Mouse (Mus musculus) mature B cell (primary cell): ENCODE results near the gene Ttll5.

Source experiments
- in situ Hi-C: fragments of 300-500 bp; cut with MboI; formaldehyde crosslinking; loops from 2 replicates; pipeline ENCODE4 v1.14.3; 2019

Ttll5 gene

DNA sequence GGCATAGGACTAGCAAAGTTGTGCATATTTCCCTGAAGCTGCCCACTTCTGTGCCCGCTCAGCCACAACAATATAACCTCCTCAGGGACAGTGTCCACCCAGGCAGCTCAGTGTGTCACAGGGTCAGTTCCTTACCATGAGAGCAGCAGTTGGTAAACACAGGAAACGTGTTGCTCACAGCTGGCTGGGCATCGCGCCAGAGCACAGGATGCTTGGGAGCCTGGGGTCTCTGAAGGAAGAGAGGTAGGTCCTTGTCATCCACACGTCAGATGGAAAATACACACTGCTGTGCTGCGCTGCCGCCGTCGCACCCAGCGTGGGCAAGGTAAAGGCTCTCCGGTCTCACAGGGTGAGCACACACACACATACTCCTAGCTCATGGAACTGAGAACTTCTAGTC, 139.2 kb downstream of the Ttll5 start:
- in situ Hi-C loops = no loop called here

DNA sequence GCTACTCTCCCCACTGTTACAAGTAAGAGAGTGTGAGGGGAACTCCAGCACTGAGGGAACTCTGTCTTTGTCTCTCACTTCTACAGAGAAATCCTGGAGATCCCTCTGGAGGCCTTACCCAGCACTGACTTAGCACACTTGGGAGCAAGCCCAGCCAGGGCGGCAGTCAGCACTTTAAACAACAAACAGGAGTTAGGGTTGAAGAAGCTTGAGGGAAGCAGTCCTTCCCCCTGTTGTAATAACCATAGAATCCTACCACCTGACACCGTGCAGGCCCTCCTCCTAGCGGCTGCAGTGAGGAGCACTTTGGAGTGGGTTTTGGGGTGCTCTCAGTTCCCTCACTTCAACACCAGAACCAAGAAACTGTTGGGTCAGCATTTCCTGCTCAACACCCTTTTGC, 140.0 kb downstream of the Ttll5 start:
- in situ Hi-C loops = no loop called here

DNA sequence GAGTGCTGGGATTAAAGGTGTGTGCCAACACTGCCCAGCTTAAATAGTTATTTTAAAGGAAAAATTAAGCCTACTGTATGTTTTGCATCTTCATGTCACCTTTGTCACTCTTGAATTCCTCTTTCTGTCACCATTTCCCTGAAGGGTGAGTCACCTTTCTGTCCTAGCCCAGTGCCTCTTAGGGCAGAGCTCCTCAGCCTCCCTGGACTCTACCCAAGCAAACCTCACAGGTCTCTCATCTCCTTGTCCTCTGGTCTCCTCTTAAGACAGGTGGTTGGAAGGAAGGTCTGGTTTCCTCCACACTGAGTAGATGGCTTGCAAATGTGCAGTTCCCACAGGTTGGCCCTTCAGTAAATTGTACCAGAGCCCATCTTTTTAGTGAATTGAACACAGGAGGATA, 143.4 kb downstream of the Ttll5 start:
- in situ Hi-C loops = no loop called here

DNA sequence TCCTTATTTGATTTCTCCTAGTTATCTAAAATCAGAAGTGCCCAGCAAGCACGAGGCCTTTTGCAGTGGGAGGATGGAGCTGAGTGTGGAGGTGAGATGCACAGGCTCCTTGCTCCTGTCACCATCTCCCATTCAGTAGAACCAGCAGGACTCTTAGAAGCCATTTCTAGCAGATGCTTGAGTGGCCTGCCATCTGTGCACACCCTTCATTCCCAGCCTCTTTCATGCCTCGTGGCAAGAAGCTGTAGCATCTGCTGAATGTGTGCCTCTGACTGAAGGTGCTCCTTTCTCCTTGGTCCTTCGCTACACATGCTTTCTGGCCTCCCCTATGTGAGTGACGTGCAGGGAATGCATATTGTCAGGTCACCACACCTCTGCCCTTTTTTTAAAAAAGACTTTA, 143.9 kb downstream of the Ttll5 start:
- in situ Hi-C loops = no loop called here

DNA sequence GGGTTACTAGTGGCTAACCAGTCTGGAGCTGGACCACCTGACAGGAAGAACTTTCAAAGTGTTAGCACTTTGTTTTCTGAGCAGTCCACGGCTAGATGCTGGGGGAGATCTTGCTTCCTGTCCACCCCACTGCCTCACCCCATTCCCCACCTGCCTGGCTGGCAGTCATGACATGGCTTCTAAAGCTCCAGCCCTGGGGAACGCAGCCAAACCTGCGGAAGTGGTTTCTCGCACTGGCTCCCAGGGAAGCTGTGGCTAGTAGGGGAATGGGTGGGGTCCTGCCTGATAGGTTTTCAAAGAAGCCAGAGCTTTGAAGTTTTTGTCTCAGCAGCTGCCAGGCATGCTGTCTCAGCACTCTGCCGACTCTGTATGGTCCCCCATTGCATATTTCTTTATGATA, 145.1 kb downstream of the Ttll5 start:
- in situ Hi-C loops = no loop called here

DNA sequence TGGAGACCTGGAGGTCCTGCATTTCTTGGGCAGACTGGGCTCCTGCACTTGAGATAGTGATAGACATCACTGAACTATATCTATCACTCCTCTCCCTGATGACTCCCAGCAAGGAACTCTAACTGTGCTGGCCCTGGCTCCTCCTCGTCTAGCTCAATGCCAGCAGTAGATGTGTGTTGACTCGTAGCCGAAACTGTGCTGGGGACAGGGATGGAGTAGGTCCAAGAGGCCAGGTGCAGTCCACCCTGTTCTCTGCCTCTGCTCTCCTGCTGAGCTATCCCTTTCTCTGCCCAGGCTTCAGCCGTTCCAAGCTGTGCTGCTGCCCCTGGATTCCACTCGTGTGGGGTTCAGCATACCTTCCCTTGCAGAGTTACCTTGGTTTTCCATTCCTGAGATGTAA, 145.7 kb downstream of the Ttll5 start:
- in situ Hi-C loops = no loop called here

DNA sequence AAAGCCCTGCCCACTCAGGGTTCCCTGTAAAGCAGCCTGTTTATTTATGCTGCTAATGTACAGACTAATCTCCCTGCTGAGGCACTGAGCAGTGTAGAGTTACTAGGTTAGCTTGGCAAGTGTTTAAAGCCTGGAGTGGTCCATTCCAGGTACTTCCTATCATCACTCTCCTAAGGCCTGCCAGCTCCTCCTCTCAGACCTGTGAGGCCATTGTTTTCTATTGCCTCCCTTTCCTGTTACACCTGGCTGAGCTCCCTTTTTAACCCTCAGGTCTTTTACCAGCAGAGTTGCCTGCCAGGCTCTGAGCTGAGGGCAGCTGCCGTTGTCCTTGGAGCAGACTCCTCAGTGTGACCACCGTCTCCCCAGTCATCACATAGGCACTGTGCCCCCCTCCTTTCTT, 146.3 kb downstream of the Ttll5 start:
- in situ Hi-C loops = no loop called here

DNA sequence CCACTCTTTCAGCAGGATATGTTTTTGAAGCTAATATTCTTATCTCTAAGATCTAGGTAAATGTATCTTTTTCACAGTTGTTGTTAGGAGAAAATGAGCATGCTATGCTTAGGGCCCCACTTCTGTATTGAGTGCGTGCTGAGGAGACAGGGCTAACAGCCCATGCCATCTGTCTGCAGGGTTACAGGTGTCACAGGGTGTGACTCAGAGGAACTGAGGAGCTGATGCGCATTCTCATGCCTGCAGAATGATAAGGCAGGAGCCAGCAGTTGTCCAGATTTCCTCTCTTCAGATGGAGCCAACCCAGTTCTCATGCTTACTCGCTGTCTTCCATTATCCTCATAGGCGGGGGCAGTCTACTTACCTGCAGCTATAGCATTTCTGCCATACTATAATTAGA, 147.2 kb downstream of the Ttll5 start:
- in situ Hi-C loops = no loop called here

DNA sequence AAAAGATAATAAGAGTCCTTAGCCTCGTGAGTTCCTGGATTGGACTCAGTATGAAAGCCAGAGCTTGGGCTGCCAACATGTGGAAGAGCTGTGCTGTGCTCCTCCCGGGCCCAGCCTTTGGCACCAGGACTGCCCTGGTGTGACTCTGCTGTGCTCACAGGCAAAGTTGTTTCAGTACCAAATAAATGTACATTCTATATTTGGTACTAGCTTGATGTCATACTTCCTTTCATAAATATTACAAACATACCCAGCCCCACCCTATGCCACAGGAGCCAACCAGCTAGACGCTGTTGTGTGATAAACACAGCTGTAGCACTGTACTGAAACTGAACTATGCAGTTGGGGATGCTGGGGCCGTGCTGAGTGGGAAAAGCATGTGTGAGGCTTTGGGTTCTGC, 149.1 kb downstream of the Ttll5 start:
- in situ Hi-C loops = no loop called here

DNA sequence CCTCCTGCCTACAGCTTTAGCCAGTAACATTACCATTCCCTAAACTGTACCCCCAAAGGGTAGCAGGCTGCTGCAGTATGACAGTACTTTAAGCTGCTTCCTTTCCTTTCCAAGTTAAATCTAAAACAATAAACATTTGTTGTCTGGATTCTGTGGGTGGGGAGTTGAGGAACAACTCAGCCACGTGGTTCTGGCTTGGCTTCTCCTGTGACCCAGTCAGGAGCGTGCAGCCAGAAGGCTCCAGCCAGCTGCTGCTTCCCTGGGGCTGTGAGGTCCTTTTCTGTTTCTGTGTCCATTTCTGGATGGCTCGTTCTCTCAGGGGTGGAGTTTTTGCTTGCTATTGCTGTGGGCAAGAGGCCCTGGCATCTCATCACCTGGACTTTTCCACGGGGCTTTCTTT, 149.6 kb downstream of the Ttll5 start:
- in situ Hi-C loops = no loop called here

DNA sequence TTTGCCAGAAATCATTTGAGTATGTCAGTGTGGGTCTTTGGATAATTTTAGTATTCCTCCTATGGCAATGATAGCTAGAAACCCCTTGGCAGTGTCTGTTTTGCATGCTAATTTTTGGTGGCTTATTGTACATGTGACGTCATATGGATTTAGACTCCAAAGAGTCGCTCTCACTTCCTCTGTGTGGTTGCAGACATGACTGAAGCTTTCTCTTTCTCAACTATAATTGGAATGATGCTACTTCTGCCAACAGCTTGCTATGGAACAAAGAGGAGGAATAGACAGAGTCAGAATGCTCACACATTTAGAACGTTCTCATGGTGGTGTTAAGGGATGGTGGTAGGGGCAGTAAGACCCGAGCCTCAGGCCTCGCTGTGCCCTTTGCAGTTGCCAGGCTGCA, 155.5 kb downstream of the Ttll5 start:
- in situ Hi-C loops = loop anchor here (25.0 kb wide), 1 partner anchor 518 kb away; the partner anchor contains the start of gene Fos

DNA sequence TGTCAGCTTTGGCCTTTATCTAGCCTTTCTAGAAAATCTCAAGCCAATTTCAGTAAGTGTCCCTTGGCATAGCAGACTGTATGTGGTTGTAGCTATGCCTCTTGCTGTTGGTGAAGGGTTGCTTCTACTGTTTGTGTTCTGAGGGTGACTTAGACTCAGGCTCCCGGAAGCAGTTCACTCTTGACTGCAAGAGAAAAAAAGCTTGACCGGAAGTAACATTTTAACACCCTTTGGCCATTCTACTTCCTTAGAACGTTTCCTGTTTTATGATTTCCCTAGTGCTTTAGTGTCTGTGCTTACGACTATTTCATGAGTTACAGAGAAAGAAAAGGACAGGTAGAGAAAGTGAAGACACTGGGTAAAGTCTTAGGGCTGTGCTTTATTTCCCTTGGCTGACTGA, 161.1 kb downstream of the Ttll5 start:
- in situ Hi-C loops = loop anchor here (25.0 kb wide), 1 partner anchor 523 kb away; the partner anchor contains the start of gene Fos

DNA sequence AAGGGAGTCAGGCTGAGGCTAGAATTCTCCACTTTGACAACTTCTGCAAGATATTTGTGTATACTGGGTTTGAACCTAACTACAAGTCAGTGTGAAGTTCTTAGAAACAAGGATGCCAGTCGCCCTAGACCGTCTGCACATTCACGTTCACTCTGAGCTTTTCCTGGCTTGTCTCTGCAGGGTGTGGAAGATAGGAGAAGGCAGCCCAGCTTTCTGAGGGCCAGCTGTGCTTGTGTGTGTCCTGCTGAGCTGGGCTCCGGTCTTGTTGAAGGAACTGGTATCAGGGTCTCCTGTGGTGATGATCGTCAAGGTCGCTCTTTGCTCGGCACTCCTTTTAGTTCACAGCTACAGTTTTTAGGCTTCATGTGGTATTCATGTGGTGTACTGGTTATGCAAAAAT, 161.6 kb downstream of the Ttll5 start:
- in situ Hi-C loops = loop anchor here (25.0 kb wide), 1 partner anchor 524 kb away; the partner anchor contains the start of gene Fos

DNA sequence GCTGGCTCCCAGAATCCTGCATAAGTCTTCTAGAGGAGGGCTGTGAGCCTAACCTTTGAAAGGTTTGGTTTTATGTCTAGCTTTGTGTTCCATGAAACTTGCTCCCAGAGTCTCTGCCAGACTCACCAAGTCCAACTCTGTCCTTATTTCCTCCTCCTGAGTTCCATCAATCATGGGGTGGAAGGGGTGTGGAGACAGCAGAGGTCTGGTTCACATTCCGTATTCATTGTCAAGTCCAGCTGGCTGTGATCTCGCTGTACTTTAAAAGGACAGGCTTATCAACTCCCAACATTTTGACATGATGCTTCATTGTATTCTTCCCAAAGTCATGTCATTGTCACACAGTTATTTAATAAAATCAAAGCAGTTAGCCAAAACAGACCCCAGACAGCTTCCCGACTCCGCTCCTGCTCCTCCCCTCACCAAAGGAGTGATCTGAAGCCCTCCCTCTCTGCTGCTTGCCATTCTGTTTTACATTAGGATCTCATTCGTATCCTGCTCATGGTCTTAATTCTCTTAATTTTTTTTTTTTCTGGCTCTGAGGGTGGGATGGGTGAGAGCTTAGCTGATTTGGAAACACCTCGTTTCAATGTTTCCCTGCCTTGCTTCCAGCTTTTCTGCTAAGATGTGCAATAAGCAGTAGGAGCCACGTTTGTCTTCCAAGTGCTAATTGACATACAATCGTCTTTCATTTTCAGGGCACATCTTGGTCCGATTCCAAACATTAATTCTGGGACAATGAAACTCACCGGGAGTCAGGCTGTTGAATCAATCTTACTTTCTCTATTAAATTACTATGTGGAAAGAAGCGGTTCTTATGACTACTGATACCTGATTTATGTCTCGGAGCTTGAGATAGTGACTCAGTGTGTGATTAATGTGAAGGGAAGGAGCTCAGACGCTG, 162.3 kb downstream of the Ttll5 start:
- in situ Hi-C loops = loop anchor here (25.0 kb wide), 1 partner anchor 524 kb away; the partner anchor contains the start of gene Fos

DNA sequence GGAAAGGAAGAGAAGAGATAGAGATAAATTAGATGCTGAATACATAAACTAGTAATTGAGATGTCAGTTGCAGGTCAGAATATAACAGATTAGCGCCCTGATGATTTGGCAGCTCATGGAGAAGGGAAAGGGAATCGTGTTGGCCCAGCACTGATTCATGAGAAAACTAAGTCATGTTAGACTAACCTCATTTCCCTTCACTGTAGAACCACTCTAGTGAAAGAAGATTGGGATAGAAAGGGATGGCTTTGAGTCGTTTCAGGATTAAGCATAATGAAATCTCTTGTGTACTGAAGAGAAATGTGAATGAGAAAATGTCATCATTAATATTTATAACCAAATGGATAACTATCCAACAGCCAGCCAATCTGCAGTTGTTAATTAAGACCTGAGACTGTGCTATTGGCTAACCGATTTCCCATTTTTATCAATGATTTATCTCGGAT, 163.0 kb downstream of the Ttll5 start:
- in situ Hi-C loops = loop anchor here (25.0 kb wide), 1 partner anchor 525 kb away; the partner anchor contains the start of gene Fos

DNA sequence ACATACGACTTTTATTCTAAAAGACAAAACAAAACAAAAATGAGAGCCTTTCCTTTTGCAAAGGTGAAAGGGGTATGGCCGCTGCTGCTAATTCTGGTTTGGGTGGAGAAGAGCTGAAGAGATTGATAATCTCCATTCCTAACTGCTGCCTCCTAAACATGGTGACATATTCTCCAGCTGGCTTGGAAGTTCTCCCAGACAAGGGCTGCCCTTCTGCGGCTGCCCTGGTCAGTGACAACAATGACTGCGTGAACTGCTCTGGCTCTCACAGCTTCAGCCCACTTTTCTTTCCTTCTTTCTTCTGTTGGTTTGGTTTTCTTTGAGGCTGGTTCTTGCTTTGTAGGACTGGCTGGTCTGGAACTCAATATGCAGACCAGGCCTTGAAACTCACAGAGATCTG, 163.7 kb downstream of the Ttll5 start:
- in situ Hi-C loops = loop anchor here (25.0 kb wide), 1 partner anchor 526 kb away; the partner anchor contains the start of gene Fos

DNA sequence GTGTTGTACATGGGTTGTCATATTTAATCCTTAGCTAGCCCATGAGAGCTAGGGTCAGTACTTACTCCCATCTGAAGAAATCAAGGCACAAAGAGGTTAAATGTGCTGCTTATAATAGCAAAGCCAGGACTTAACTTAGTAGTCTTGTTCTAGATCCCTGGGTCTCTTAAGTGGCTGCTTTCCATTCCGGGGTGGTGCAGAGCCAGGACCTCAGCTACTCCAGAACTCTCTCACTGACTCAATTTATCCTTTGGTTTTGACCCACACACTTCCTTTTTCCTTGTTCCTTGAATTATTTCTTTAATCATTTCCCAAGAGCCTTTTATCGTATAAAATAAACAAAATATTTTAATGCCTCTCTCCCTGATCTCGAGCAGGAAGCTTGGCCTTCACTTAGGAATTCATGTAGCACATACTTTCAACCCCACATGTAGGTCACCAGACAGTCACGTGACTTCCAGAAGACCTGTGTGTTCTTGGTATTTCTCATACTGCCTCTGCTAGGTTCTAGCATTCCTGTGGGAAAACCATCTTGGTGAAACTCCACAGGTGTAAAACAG, 164.4 kb downstream of the Ttll5 start:
- in situ Hi-C loops = loop anchor here (25.0 kb wide), 1 partner anchor 527 kb away; the partner anchor contains the start of gene Fos

DNA sequence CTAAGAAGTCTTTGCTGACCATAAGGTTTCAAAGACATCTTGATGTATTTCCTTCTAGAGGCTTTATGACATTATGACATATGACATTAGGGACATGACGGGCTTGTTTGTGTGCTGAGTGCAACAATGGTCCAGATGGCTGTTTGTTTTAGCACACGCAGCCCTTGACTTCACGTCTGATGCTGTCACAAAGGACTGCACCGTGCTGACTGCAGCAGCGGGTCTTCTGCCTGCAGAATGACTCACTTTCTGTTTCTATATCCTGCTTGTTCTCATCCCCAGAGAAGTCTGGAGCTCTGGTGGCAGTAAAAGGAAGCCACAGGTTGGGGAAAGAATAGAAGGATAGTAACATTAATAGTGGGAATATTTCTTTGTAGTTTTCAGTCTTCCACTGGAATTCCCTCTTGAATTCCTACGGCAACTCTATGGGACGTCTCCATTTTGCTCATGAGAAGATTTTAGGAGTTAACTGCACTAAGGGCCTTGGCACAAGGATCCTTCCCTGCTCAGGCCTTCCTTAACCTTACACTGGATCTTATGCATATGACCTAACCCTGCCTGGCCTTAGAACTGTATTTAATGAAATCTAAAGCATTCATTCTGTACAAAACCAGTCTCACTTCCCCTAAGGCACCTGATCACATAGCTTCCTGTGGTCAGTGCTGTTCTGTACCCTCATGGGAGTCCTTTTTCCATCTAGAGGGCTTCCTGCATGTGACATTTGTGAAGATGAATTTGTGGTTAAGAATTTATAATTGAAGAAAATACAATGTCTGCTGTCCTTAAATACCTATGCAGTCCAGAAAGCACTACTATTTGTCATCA, 167.8 kb downstream of the Ttll5 start:
- in situ Hi-C loops = loop anchor here (5.0 to 25.0 kb wide), 2 partner anchors 85 to 530 kb away; partner anchors contain the start of genes Fos and Tgfb3

DNA sequence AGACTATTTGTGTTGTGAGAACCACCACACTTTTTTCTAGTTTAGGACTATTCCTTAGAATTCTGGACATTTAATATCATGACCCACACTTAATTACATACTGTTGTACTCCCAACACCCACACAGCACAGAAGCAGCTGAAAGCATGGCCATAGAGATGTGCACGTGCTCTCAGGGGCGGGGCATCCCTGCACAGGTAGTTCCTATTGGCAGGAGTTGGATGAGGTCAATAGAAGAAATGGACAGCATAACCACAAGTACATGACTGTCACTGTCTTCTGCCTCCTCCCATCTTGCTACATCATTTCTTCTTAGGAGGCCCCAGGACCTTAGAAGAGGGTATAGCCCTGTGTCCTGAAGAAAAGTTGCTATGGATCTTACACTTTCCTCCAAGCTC, 168.4 kb downstream of the Ttll5 start:
- in situ Hi-C loops = loop anchor here (5.0 to 25.0 kb wide), 2 partner anchors 84 to 531 kb away; partner anchors contain the start of genes Fos and Tgfb3

DNA sequence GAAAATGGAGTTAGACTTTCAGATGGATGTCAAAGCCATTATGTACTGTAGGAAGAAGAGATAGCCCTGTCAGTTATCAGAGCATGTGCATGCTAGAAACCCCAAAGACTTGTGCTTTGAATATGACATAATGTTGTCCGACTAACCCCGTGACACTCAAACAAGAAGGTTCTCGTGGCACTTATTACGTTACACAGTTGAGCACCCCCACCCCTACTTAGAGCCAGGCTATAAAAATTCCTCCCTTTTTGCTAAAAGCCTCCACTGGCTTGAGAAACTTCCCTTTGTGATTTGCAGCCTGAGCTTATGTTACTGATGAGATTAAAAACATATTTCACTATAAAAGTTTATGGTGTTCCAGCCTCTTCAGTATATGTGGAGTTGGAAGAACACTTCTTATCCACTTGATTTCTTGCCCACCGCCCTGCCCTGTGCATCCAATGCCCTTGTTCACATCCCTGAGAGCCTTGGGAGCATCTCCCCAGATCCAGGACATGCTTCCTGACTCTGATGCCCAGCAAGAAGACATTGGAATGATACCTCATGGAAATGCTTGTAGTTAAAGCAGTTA, 169.4 kb downstream of the Ttll5 start:
- in situ Hi-C loops = loop anchor here (5.0 to 25.0 kb wide), 2 partner anchors 83 to 532 kb away; partner anchors contain the start of genes Fos and Tgfb3

DNA sequence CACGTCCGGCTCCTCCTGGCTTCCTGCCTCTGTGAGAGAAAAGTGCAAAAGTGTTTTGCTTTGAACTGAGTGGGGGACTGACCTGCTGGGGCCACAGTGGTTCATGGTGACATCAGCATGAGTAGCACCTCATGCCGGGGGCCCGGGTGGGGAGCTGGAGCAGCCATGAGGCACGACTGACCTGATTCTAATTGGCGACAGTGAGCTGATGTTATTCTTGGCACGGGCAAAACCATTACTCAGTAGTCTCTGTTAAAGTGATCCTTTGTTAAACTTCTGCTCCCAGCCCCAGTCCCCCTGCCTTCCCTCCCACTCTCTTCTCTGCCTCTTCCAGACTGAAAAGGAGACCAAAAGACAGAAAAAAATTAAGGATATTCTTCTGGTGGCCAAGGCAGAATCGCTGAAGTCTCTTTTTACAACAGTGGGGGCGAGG, 176.2 kb downstream of the Ttll5 start:
- in situ Hi-C loops = no loop called here
